Mouse (Mus musculus) limb, embryonic 14.5 days (tissue): ENCODE measurements around the gene Pigm. TPM values are rescaled to one million over a fixed set of nuclear protein-coding genes. Genes with fewer than 3 reads are reported as not detected.

Experiments
- ATAC-seq: fragments of 200-750 bp; cut with Nextera tagmentation; 2 replicates; pipeline ENCODE4 v1.8.0; 2017; ENCODE audit warnings: low read depth, moderate number of reproducible peaks, moderate TSS enrichment; ENCODE audit not compliant: low FRiP score
- DNase-seq: peaks from one replicate; pipeline ENCODE4 v3.0.0-alpha.2; 2015; ENCODE audit warnings: low spot score
- H3K27ac ChIP-seq: fragments of 300-500 bp; sonication (generic); replicated peaks from 2 replicates; pipeline ENCODE4 v1.5.1; 2014; ENCODE audit warnings: low read depth, mild to moderate bottlenecking, low read length, moderate library complexity, mixed read lengths
- H3K27me3 ChIP-seq: fragments of 300-500 bp; sonication (generic); 2 replicates; pipeline ENCODE4 v1.6.1; 2014; ENCODE audit warnings: low read length, mixed read lengths; ENCODE audit not compliant: control insufficient read depth, insufficient read depth
- H3K36me3 ChIP-seq: fragments of 300-500 bp; sonication (generic); 2 replicates; pipeline ENCODE4 v1.6.1; 2014; ENCODE audit warnings: mild to moderate bottlenecking, low read length, moderate library complexity, mixed read lengths; ENCODE audit not compliant: control insufficient read depth, insufficient read depth
- H3K4me1 ChIP-seq: fragments of 300-500 bp; sonication (generic); 2 replicates; pipeline ENCODE4 v1.6.1; 2014; ENCODE audit warnings: antibody characterized with exemption, low read length, mixed read lengths; ENCODE audit not compliant: control insufficient read depth, insufficient read depth
- H3K4me2 ChIP-seq: fragments of 300-500 bp; sonication (generic); replicated peaks from 2 replicates; pipeline ENCODE4 v1.6.1; 2014; ENCODE audit warnings: low read depth, mild to moderate bottlenecking, low read length, moderate library complexity; ENCODE audit not compliant: severe bottlenecking
- H3K4me3 ChIP-seq: fragments of 300-500 bp; sonication (generic); replicated peaks from 2 replicates; pipeline ENCODE4 v1.5.1; 2014; ENCODE audit warnings: low read length
- H3K9ac ChIP-seq: fragments of 300-500 bp; sonication (generic); 2 replicates; pipeline ENCODE4 v1.6.1; 2014; ENCODE audit warnings: mild to moderate bottlenecking, low read depth, low read length, moderate library complexity; ENCODE audit not compliant: severe bottlenecking
- H3K9me3 ChIP-seq: fragments of 300-500 bp; sonication (generic); 2 replicates; pipeline ENCODE4 v1.6.1; 2016; ENCODE audit warnings: low read length; ENCODE audit not compliant: control insufficient read depth
- POLR2A ChIP-seq: fragments of 200-500 bp; IDR thresholded peaks from 2 replicates; pipeline ENCODE4 v1.8.0; 2012; ENCODE audit warnings: inconsistent platforms, mild to moderate bottlenecking, moderate library complexity, borderline replicate concordance; ENCODE audit not compliant: insufficient read depth, insufficient read length; ENCODE audit errors: extremely low read depth
- WGBS: fragments of 180-500 bp; shearing (Covaris S2); extraction: QIAGEN DNeasy Blood & Tissue Kit; methylation state at CpG from one replicate; pipeline ENCODE4 v1.1.7; 2014; 5-methylcytosine and 5-hydroxymethylcytosine counted together
- polyA plus RNA-seq, 2 experiments: library from polyadenylated mRNA; depleted of rRNA in 1 of 2; stranded (reverse) in 1 of 2; unstranded in 1 of 2; fragments of >200 nt; fragmentation: Nextera tagmentation in 1 of 2; extraction: Ambion mirVana in 1 of 2; gene quantifications; 2 replicates each; pipeline versions ENCODE4 v1.2.1 to v1.2.3; 2012 to 2014

Gene Pigm
- polyA plus RNA-seq, 2 experiments = 6.7 to 9.6 TPM

GRCm38 (mm10) chr1:172428614-172429013 is 52.3 kb downstream of the Pigm start:
- no peaks in the 10 kb centered on the region for H3K36me3 ChIP-seq
- ATAC-seq (no peak), DNase-seq (no peak)
- no peak overlapping the region for H3K27ac ChIP-seq
- H3K9me3 ChIP-seq = no peaks in the 10 kb centered on the region
- no peaks in the 10 kb centered on the region for H3K27me3 ChIP-seq
- H3K4me2 ChIP-seq = no peak overlapping the region
- WGBS = 71% methylated on average over 1 of the region's 1 CpGs
- H3K4me1 ChIP-seq = no peaks in the 10 kb centered on the region
- H3K4me3 ChIP-seq = no peak overlapping the region
- H3K9ac ChIP-seq = no peak overlapping the region
- TF ChIP-seq POLR2A = no peak

GRCm38 (mm10) chr1:172430731-172431220 is 54.4 kb downstream of the Pigm start:
- H3K27ac ChIP-seq = no peak overlapping the region
- H3K9me3 ChIP-seq = no peaks in the 10 kb centered on the region
- H3K4me2 ChIP-seq = no peak overlapping the region
- H3K9ac ChIP-seq = no peak overlapping the region
- H3K4me3 ChIP-seq = no peak overlapping the region
- H3K36me3 ChIP-seq = no peaks in the 10 kb centered on the region
- no peaks in the 10 kb centered on the region for H3K4me1 ChIP-seq
- no peak for ATAC-seq
- TF ChIP-seq POLR2A = no peak
- no peak for DNase-seq
- 36% methylated on average over 9 of the region's 9 CpGs for WGBS
- no peaks in the 10 kb centered on the region for H3K27me3 ChIP-seq

GRCm38 (mm10) chr1:172431836-172432586 is 55.7 kb downstream of the Pigm start:
- Histone ChIP-seq H3K9ac (no peak overlapping the region), H3K27ac (no peak overlapping the region), H3K27me3 (no peaks in the 10 kb centered on the region), H3K4me1 (no peaks in the 10 kb centered on the region), H3K36me3 (no peaks in the 10 kb centered on the region), H3K4me3 (no peak overlapping the region), H3K9me3 (no peaks in the 10 kb centered on the region), H3K4me2 (no peak overlapping the region)
- no peak for DNase-seq
- no peak for TF ChIP-seq POLR2A
- 39% methylated on average over 4 of the region's 4 CpGs for WGBS
- no peak for ATAC-seq

DNA sequence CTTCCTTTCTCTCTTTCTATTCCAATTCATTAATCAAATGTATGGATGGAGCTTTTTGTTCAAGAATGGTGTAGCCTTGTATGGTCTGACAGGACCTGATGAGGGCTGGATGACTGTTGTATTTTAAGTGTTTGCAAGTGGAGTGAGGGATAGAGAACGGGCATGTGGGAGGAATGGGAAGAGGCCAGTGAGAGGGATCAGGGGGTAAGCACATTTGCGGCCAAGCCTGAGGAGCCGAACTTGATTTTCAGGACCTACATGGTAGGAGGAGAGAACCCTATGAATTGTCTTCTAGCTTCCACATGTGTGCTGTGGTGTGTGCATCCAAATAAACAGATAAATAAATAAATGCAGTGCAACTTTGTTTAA is 56.2 kb downstream of the Pigm start:
- Histone ChIP-seq H3K9ac (no peak overlapping the region), H3K4me2 (no peak overlapping the region), H3K27ac (no peak overlapping the region), H3K4me1 (no peaks in the 10 kb centered on the region), H3K27me3 (no peaks in the 10 kb centered on the region), H3K4me3 (no peak overlapping the region), H3K9me3 (no peaks in the 10 kb centered on the region), H3K36me3 (no peaks in the 10 kb centered on the region)
- WGBS = 85% methylated on average over 3 of the region's 3 CpGs
- TF ChIP-seq POLR2A = no peak
- ATAC-seq = no peak
- no peak for DNase-seq

- 81% methylated on average over 20 of the region's 20 CpGs for WGBS
- Histone ChIP-seq H3K36me3 (no peaks in the 10 kb centered on the region), H3K9me3 (no peaks in the 10 kb centered on the region), H3K27me3 (no peaks in the 10 kb centered on the region), H3K27ac (no peak overlapping the region), H3K4me3 (no peak overlapping the region), H3K4me2 (no peak overlapping the region), H3K4me1 (no peaks in the 10 kb centered on the region), H3K9ac (no peak overlapping the region)
- no peak for TF ChIP-seq POLR2A
- ATAC-seq (no peak), DNase-seq (no peak)
Observed at GRCm38 (mm10) chr1:172433012-172433850, 56.9 kb downstream of the Pigm start.

Other genes with a start within 250 kb of the Pigm start
- 100 and 115 TPM in 2 replicates for gene Pex19, start 249.8 kb upstream of the Pigm start, polyA plus RNA-seq (2012; rRNA removed)
- 129 and 135 TPM in 2 replicates for gene Pex19, start 249.8 kb upstream of the Pigm start, polyA plus RNA-seq (2014; fragmentation: Nextera tagmentation; extraction: Ambion mirVana)
- 120 TPM in 2 replicates for gene Dcaf8, start 228.5 kb upstream of the Pigm start, polyA plus RNA-seq (2012; rRNA removed)
- 121 and 131 TPM in 2 replicates for gene Dcaf8, start 228.5 kb upstream of the Pigm start, polyA plus RNA-seq (2014; fragmentation: Nextera tagmentation; extraction: Ambion mirVana)
- 106 and 108 TPM in 2 replicates for gene Pea15a, start 169.7 kb upstream of the Pigm start, polyA plus RNA-seq (2012; rRNA removed)
- gene Pea15a, start 169.7 kb upstream of the Pigm start, polyA plus RNA-seq (2014; fragmentation: Nextera tagmentation; extraction: Ambion mirVana) = 119 and 122 TPM in 2 replicates
- gene Casq1, start 156.7 kb upstream of the Pigm start, polyA plus RNA-seq (2012; rRNA removed) = 13.3 and 17.8 TPM in 2 replicates
- gene Casq1, start 156.7 kb upstream of the Pigm start, polyA plus RNA-seq (2014; fragmentation: Nextera tagmentation; extraction: Ambion mirVana) = 11.3 and 14.9 TPM in 2 replicates
- 0.03 TPM in 1 of 2 replicates, not detected in the other for gene Atp1a4, start 118.1 kb upstream of the Pigm start, polyA plus RNA-seq (2012; rRNA removed)
- not detected in 2 replicates for gene Atp1a4, start 118.1 kb upstream of the Pigm start, polyA plus RNA-seq (2014; fragmentation: Nextera tagmentation; extraction: Ambion mirVana)
- 71.4 and 86.4 TPM in 2 replicates for gene Igsf8, start 114.9 kb upstream of the Pigm start, polyA plus RNA-seq (2012; rRNA removed)
- gene Igsf8, start 114.9 kb upstream of the Pigm start, polyA plus RNA-seq (2014; fragmentation: Nextera tagmentation; extraction: Ambion mirVana) = 49.8 and 50.1 TPM in 2 replicates
- 11.3 and 13.5 TPM in 2 replicates for gene Atp1a2, start 78.5 kb upstream of the Pigm start, polyA plus RNA-seq (2012; rRNA removed)
- gene Atp1a2, start 78.5 kb upstream of the Pigm start, polyA plus RNA-seq (2014; fragmentation: Nextera tagmentation; extraction: Ambion mirVana) = 1.7 and 1.8 TPM in 2 replicates
- 0.01 and 0.08 TPM in 2 replicates for gene Kcnj9, start 47.2 kb upstream of the Pigm start, polyA plus RNA-seq (2012; rRNA removed)
- gene Kcnj9, start 47.2 kb upstream of the Pigm start, polyA plus RNA-seq (2014; fragmentation: Nextera tagmentation; extraction: Ambion mirVana) = not detected in 2 replicates
- 0.14 and 0.18 TPM in 2 replicates for gene Kcnj10, start 35.3 kb upstream of the Pigm start, polyA plus RNA-seq (2012; rRNA removed)
- 0.03 and 0.12 TPM in 2 replicates for gene Kcnj10, start 35.3 kb upstream of the Pigm start, polyA plus RNA-seq (2014; fragmentation: Nextera tagmentation; extraction: Ambion mirVana)
- 0.49 and 0.64 TPM in 2 replicates for gene Slamf9, start 98.8 kb downstream of the Pigm start, polyA plus RNA-seq (2012; rRNA removed)
- 0.51 and 0.75 TPM in 2 replicates for gene Slamf9, start 98.8 kb downstream of the Pigm start, polyA plus RNA-seq (2014; fragmentation: Nextera tagmentation; extraction: Ambion mirVana)
- gene Igsf9, start 105.2 kb downstream of the Pigm start, polyA plus RNA-seq (2012; rRNA removed) = 62.0 and 85.1 TPM in 2 replicates
- gene Igsf9, start 105.2 kb downstream of the Pigm start, polyA plus RNA-seq (2014; fragmentation: Nextera tagmentation; extraction: Ambion mirVana) = 29.6 and 35.0 TPM in 2 replicates
- 134 and 151 TPM in 2 replicates for gene Tagln2, start 123.5 kb downstream of the Pigm start, polyA plus RNA-seq (2012; rRNA removed)
- 138 and 155 TPM in 2 replicates for gene Tagln2, start 123.5 kb downstream of the Pigm start, polyA plus RNA-seq (2014; fragmentation: Nextera tagmentation; extraction: Ambion mirVana)
- gene Cfap45, start 144.3 kb downstream of the Pigm start, polyA plus RNA-seq (2012; rRNA removed) = 0.70 and 1.3 TPM in 2 replicates
- 0.97 and 0.98 TPM in 2 replicates for gene Cfap45, start 144.3 kb downstream of the Pigm start, polyA plus RNA-seq (2014; fragmentation: Nextera tagmentation; extraction: Ambion mirVana)
- gene Vsig8, start 179.4 kb downstream of the Pigm start, polyA plus RNA-seq (2012; rRNA removed) = 0.23 and 0.49 TPM in 2 replicates
- gene Vsig8, start 179.4 kb downstream of the Pigm start, polyA plus RNA-seq (2014; fragmentation: Nextera tagmentation; extraction: Ambion mirVana) = 0.30 and 0.40 TPM in 2 replicates
- 0.30 and 0.74 TPM in 2 replicates for gene Slamf8, start 214.0 kb downstream of the Pigm start, polyA plus RNA-seq (2012; rRNA removed)
- gene Slamf8, start 214.0 kb downstream of the Pigm start, polyA plus RNA-seq (2014; fragmentation: Nextera tagmentation; extraction: Ambion mirVana) = 0.28 TPM in 1 of 2 replicates, not detected in the other
- 1.4 and 1.5 TPM in 2 replicates for gene Fcrl6, start 226.0 kb downstream of the Pigm start, polyA plus RNA-seq (2012; rRNA removed)
- 0.72 and 1.5 TPM in 2 replicates for gene Fcrl6, start 226.0 kb downstream of the Pigm start, polyA plus RNA-seq (2014; fragmentation: Nextera tagmentation; extraction: Ambion mirVana)